Mouse (Mus musculus): ENCODE data around the gene AC170998.1. TPM values are rescaled to one million over a fixed set of nuclear protein-coding genes. Genes with fewer than 3 reads are reported as not detected.
"Not testable (repeated sequence)": the region's sequence is repeated elsewhere in the genome, so short reads cannot be mapped to it uniquely, and the experiment has no call there.

AC170998.1 gene
- total RNA-seq, 1 experiment from 2014 or later, result 2.2 TPM

GRCm38 (mm10) chr17:28707136-28707627, 18.7 kb upstream of the AC170998.1 start:
- DNase-seq, result no peak

- DNase-seq, result no peak
Measured at GRCm38 (mm10) chr17:28707816-28708215, 18.1 kb upstream of the AC170998.1 start.

DNA sequence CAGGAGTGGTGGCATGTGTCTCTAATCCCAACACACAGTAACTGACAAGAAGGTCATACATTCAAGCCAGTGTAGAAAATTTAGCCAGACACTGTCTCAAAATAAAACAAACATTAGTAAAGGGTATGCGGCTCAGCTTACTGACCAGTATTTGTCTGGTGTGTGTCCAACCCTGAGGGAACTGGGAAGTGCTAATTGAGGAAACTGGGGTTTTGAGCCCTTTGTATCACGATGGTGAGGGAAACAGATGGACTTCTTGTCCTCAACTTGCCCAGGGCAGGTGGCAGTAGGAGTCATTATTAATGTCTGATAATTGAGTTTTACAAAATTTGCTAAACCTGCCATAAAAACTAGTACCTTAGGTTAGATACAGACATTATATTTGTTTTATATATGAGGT, 16.9 kb upstream of the AC170998.1 start:
- DNase-seq, result no peak

DNA sequence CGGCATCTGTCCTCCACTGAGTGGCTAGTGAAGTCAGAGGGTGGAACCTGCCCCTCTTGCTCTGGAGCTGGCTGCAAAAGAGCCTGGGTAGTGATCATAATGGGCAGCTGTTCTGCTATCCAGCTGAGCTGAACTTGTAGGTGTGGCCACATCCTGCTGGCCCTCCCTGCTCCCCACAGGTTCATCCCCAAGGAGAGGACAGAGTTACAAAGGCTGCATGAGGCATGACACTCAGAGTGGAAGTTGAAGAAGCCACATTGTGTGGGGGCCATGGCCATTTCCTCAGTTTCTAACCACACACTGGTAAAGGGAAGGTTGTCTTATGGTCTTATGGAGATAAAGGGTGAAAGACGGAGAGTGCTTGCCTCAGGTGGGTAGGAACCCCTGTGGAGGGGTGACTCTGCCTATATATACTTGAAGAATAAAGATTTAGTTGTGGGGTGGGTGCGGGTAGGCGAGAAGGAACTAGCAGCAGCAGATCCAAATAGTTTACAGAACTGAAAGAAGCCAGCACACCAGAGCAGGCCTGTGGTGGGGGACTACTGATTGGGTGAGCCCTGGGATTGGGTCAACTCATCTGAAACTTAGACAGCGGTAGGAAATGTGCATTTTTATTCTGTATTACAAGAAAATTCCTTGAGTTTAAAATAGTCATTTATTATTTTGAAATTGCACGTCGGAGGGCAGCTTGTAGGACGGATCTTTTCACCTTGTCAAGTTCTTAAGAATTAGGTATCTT, 16.2 kb upstream of the AC170998.1 start:
- DNase-seq, result no peak

DNA sequence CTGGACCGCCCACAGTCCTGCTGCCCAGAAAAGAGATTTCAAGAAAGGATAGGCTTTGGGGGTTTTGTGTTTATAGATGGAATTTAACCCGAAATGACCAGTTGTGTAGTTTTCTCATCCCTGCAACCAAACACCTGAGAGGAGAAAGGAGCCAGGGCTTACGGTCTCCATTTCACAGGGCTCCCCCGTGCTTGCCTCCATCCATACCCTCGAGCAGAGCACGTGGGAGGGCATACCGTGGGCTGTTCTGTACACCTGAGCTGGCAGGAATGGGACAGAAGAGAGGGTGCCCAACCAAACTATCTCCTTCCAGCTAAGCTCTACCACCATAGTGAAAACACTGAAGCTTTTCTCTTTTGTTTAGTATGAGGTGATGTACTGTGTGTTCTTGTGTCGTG, 15.6 kb upstream of the AC170998.1 start:
- no peak for DNase-seq

- no peak for DNase-seq
Measured at GRCm38 (mm10) chr17:28711237-28711636, 14.6 kb upstream of the AC170998.1 start.

- no peak for DNase-seq
Measured at GRCm38 (mm10) chr17:28712305-28712704, 13.6 kb upstream of the AC170998.1 start.

GRCm38 (mm10) chr17:28714006-28714405, 11.9 kb upstream of the AC170998.1 start:
- no peak for DNase-seq

DNA sequence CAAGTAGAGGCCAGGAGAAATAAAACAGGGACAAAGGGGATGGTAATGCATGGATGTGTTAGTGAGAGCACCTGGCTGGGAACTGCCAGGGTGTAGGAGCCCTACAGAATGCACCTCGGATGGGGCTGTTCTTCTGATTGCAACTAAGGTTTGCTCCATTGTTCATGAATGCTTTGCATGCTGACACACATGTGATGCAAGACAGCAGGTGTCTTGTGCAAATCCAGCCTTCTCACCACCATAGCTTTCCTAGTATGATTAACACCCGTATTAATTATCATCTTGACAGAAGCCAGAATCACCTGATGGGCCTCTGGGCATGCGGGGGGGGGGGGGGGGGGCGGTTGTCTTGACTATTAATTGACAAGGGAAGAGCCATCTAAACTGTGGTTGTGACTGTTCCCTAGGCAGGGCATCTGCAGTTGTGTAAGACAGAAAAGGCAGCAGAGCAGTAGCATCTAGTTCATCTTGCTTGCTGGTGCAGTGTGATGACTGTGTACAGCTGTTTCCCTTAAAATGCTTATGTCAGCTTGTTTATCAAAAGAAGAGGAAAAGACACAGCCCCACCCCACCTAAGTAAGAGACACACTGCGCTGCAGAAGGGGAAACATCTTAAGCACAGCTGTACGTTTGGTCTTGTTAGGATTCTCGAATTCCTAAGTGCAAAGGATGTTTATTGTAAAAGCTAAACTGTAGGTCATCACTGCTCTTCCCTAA, 9.9 kb upstream of the AC170998.1 start:
- DNase-seq, result no peak

- DNase-seq, result no peak
Measured at GRCm38 (mm10) chr17:28717535-28717934, 8.3 kb upstream of the AC170998.1 start.

- DNase-seq, result not testable (repeated sequence)
Measured at GRCm38 (mm10) chr17:28727511-28727910, 1.6 kb downstream of the AC170998.1 start.

GRCm38 (mm10) chr17:28735317-28736105, 9.6 kb downstream of the AC170998.1 start:
- no peak for DNase-seq

- DNase-seq, result no peak
Measured at GRCm38 (mm10) chr17:28736486-28736885, 10.6 kb downstream of the AC170998.1 start.

GRCm38 (mm10) chr17:28737973-28738372, 12.1 kb downstream of the AC170998.1 start:
- DNase-seq, result no peak

DNA sequence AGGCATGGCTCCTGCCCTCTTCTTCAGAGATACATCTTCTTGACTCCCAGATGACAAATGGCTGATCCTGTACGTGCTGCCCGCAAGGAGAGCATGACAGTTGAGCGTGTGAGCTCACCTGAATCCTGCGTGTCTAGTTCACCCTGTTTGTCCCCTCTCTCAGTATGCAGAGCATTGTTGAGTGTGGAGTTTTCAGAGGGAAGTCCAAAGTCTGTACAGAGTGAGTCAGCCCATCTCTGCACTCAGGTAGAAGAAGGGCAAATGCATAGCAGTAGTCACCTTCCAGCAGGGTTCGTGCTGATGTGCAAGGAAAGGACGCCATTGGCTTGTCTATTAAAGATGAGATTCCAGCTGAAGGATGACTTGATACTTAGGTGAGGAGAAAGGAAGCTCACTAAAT, 13.4 kb downstream of the AC170998.1 start:
- DNase-seq, result no peak

GRCm38 (mm10) chr17:28743145-28743866, 17.4 kb downstream of the AC170998.1 start:
- no peak for DNase-seq

DNA sequence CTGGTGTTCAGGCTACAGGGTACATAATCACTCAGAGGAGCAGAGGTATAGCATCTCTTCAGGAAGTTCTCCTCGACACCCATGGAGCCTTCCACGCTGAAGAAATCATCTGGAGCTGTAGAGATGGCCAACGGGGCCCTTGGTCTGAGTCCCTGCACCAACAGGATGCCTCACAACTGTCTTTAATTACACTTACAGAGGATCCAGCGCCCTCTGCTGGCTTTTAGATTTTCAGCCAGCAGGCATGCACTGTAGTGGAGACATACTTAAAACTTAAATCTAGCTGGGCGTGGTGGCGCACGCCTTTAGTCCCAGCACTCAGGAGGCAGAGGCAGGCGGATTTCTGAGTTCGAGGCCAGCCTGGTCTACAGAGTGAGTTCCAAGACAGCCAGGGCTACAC, 18.0 kb downstream of the AC170998.1 start:
- DNase-seq, result no peak

DNA sequence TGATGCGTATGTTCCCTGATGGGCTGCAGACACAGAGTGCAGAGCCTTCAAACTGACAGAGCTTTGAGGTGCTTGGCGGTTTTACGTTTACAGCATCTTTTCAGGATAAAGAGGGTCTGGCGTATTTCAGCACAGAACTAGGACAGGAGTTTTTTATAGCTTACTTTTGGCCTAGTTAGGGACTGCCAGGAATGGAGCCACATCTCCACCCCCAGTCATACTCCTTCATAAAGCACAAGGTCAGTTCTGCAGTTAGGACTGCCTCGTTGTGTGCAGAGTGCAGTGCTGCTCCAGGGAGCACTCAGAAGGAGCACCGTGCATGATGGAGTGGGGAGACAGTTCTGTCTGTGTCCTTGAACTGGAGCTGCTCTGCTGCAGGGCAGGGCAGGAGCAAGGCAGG, 19.9 kb downstream of the AC170998.1 start:
- DNase-seq, result no peak

- no peak for DNase-seq
Measured at GRCm38 (mm10) chr17:28748001-28748400, 22.1 kb downstream of the AC170998.1 start.

DNA sequence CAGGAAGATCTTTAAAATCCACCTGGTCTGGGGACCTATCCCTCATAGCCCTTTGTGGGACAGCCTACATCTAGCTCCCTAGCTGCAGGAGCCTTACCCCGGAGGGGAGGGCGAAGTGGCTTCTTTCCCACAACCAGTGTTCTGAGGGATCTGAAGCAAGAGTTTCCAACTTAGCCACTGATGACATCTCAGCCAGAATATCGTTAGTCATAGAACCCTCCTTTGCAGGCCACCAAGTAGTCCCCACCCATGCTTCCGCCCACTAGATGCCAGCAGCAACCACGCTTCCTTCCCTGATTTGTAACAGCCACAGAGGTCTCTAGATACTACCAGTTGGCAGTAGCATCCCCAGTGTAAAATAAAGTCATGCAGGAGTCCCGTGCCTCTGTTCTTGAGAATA, 24.7 kb downstream of the AC170998.1 start:
- no peak for DNase-seq

GRCm38 (mm10) chr17:28756447-28756846, 30.6 kb downstream of the AC170998.1 start:
- DNase-seq, result no peak

DNA sequence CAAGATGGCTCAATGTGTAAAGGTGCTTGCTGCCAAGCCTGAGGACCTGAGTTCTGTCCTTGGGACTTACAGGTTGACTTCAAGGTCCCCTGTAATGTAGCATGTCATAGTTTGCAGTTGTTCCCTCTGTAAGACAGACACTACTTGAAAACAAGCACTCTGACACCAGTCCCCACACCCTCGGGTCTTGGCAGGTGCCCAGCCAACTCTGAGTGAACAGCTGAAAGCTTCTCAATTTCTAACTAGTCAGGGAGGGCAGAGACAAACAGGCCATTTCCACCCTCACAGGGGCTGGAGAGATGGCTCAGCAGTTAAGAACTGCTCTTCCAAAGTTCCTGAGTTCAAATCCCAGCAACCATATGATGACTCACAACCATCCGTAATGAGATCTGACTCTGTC, 31.6 kb downstream of the AC170998.1 start:
- no peak for DNase-seq

Measured in adrenal gland, postnatal 25 days (tissue).